Mouse (Mus musculus): ENCODE measurements around the gene Colec11.

Colec11 gene

DNA sequence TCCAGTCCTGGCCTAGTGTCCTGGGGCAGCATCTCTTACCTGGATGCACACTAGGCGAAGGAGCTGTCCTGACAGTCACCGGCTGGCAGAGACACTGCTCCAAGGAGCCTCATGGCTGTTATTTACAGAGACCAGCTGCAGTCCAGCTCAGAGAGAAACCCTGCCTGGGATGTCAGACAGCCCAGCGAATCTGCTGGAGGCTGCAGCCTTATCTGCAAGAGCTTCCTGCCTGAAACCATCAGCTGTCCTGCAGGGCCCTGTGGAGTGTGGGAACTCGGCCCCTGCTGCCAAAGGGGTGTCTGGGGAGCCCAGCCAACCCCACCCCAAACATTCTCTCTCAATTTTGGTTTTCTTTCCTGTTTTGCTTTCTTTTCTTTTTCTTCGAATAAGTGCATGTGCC, at the start of gene Colec11:
Gene Colec11 (minus strand): TSS at position 183 of the 400 bp plus-strand sequence.
- DNase-seq (ENCODE audit: extremely low read depth, insufficient read length, low spot score): no peak

DNA sequence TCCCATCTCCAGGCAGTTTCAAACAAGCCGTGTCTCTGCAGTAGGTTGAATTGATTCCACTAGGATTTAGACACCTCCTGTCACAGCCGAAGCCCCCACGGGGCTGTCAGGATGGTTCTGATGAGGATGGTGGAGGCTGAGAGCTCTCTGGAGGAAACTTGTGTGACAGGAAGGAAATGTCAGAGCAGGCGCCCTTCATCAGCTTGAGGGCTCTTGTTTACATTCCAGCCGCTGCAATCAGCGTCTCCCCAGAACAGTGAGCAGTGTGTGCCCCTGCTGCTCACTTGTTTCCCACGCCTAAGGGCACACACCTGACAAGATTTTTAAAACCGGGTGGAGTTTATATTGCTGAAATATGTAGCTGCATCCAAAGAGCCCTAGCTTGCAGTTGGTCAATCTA, 44.1 kb upstream of the Colec11 start:
- no peak for DNase-seq (ENCODE audit: extremely low read depth, insufficient read length, low spot score)

DNA sequence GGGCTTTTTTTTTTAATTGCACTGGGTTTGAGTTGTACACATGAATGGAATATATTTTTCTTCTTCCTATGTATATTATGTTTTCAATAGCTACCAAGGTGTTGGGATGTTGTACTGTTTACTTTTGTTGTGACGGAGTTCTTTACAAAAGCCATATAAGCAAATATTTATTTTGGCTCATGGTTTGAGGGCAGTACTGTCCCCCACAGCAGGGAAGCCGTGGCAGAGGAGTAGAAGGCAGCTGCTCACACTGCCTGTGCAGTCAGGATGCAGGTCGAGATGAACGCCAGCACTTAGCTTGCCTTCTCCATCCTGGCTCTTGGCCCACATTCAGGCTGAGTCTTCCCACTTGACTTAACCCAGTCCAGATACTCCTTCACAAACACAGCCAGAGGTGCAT, 43.6 kb upstream of the Colec11 start:
- DNase-seq (ENCODE audit: extremely low read depth, insufficient read length, low spot score): no peak

DNA sequence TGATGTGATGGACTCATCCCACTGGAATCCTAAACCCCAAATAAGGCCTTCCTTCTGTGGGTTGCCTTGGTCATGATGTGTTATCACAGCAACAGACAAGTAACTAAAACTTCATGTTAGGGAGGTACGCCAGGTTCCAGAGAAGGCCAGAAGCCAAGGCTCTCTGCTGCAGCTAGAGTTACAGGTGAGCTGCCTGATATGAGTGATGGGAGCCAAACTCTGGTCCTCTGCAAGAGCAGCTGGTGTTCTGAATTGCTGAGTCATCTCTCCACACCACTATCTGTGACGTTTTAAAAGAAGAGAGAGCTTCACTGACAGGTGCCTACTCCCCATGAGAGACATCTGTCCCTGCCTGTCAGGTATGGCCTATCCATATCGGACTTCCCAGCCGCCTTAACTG, 39.5 kb upstream of the Colec11 start:
- DNase-seq (ENCODE audit: extremely low read depth, insufficient read length, low spot score): no peak

DNA sequence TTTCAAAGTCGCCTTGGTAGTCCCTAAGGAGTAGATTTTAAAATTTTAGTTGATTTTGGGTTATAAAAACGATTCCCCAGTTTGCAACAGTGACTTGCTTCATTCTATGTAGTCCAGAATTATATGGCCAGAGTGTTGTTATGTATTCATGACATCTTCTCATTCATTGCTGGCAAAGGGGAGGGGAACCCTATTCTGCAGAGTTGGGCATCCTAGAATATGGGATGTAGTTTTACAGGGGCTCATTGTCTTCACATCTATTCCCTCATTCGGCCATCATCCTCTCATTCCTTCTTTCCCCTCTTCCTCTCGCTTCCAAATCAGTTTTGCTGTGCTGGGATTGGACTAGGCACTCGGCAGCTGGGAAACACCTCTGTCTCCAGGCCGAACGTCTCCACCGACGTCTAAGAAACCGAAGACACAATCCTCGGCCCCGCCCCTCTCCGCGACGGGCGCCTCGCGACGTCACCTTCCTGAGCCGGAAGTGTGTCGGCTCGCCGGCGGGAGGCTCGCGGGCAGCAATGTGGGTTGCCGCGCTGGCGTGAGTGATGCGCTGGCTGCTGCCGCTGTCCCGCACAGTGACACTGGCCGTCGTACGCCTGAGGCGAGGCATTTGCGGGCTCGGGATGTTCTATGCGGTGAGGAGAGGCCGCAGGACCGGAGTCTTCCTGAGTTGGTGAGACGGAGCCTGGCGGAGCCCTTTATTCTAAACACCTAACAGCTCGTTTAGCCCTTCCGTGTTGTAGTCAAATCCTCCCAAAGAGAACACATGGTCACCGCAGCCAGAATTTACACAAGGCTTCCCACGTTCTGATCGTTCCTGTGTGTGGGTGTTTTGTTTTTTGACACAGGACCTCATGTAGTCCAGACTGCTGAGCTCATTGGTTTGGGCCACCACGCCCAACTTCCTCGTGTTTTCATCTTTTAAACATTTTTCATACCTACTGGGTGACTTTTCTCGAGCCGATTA, 26.2 kb upstream of the Colec11 start, which contains the start of gene Rnaseh1:
Gene Rnaseh1 (plus strand): TSS at position 462 of the 970 bp plus-strand sequence.
- DNase-seq (ENCODE audit: extremely low read depth, insufficient read length, low spot score): peak; percentile 94

DNA sequence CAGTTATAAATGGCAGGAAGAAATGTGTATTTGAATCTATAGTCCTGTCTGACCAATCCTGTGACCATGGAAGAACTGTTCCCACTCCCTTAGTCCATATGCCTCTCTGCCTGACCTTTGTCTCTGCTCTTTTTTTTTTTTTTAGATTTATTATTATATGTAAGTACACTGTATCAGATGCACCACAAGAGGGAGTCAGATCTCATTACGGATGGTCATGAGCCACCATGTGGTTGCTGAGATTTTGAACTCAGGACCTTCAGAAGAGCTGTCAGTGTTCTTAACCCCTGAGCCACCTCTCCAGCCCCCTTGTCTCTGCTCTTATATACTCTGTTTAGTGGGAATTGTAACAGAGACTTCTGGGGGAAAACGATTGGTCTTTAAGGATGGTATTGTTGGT, 15.6 kb upstream of the Colec11 start:
- no peak for DNase-seq (ENCODE audit: extremely low read depth, insufficient read length, low spot score)

DNA sequence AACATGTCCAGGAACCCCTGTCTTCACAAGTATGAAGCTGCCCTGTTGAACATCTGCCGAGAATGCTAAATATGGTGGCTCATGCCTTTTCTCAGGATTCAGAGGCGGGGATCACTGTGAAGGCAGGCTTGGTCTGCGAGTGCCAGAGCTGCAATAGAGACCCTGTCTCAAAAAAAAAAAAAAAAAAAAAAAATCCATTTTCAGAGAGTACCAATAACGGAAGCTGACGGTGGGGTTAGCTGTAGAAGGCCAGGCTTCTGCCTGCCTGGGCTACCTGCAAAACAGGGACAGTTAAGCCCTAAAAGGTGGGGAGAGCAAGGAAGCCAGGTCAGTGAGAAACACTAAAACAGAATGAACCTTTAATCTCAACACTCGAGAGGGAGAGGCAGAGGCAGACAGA, 13.4 kb upstream of the Colec11 start:
- DNase-seq (ENCODE audit: extremely low read depth, insufficient read length, low spot score): no peak

DNA sequence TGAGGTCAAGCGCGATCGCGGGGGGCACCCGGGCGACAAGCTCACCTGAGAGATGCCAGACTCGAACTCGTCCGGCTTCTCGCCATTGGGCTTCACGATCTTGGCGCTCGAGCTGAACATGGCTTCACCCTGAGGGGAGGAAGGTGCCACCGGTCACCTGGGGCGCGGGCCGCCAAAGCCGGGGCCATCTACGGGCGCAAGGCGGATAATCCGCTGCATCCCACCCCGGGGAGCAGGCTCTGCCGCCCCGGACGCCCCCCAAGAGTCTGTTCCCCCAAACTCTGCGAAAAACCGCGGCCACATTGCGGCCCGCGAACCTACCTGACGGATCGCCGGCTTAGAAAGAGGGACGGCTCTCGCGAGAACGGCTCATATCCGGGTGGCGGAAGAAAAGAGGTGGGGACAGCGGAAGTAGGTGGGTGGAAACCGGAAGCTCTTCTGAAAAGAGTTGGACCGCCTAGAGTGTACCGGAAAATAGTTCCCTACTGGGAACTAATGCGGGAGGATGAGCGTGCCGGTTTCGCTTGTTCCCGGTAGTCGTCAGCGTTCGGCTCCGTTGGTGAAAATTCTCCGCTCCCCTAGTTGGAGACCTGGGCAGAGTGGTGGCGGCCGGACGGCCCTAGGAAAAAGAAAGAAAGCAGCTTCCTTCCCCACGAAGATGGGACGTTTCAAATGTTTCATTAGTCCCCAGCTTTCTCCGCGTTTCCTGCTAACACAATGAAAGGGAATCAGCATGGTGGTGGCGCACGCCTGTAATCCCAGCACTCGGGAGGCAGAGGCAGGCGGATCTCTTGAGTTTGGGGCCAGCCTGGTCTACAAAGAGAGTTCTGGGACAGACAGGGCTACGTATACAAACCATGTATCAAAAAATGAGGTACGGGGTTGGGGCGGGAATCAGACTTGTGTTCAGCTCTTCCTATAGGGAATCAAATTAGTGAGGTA, 12.6 kb upstream of the Colec11 start, which contains the start of gene Rps7:
Gene Rps7 (minus strand): TSS at position 419 of the 942 bp plus-strand sequence.
- DNase-seq (ENCODE audit: extremely low read depth, insufficient read length, low spot score): peak; percentile 82

DNA sequence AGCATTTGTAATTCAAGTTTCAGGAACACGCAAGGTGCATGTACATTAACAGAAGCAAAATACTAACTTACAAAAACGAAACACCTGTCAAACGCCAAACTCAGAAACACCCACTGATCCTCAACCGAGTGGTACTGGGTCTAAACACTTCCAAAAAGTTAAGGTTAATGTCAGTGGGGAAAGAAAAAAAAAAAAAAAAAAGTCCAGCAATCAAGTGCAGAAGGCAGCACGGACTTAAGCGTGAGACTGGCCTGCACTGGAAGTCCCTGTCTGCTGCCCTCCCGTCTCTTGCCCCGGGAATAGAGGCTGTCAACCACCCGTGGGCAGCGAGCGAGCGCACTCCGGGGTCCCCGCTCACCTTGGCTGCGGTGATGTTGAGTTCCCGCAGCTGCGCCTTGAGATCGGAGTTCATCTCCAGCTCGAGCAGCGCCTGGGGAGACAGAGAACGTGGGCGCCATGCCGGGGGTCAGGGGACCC, 11.9 kb upstream of the Colec11 start:
- DNase-seq (ENCODE audit: extremely low read depth, insufficient read length, low spot score): no peak

DNA sequence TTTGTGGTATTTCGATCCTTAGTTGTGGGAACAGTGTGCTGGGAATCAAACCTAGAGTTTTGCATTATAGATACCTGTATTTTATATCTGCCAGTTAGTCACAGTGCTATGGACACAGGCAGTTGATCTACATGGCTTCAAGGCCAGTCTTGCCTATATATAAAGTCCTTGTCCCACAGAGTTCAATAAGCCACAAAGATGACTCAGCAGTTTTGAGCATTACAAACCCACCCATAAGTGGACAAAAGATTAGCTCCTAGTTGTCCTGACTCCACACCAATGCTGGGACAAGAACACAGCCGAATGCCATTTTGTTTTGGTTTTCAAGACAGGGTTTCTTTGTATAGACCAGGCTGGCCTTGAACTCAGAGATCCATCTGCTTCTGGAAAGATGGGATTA, 5.3 kb upstream of the Colec11 start:
- no peak for DNase-seq (ENCODE audit: extremely low read depth, insufficient read length, low spot score)

DNA sequence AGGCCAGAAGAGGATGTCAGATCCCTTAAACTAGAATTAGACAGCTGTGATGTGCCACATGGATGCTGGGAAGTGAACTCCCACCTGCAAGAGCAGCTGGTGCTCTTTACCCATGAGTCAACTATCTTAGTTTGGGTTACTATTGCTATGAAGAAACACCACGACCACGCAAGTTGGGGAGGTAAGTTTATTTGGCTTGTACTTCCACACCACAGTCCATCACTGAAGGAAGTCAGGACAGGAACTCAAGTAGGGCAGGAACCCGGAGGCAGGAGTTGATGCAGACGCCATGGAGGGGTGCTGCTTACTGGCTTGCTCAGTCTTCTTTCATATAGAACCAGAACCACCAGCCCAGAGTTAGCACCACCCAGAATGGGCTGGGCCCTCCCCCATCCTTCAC, 3.9 kb upstream of the Colec11 start:
- no peak for DNase-seq (ENCODE audit: extremely low read depth, insufficient read length, low spot score)

DNA sequence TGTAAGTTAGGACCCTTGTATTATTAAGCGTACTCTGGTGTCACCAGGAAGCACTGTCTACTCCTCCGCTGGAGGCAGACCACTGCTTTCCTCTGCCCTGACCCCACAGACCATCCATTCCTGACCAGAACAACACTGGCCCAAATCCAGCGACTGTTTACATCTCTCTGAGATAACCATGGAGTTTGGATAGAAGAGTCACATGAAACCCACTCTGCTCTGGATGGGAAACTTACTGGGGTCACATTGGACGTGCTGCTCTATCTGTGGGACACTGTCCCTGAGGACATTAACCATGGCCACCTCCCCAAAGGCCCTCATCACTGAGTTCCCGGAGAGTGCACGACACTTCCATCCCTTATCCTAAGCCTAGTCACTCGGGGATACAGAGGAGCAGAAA, 2.2 kb upstream of the Colec11 start:
- DNase-seq (ENCODE audit: extremely low read depth, insufficient read length, low spot score): no peak

DNA sequence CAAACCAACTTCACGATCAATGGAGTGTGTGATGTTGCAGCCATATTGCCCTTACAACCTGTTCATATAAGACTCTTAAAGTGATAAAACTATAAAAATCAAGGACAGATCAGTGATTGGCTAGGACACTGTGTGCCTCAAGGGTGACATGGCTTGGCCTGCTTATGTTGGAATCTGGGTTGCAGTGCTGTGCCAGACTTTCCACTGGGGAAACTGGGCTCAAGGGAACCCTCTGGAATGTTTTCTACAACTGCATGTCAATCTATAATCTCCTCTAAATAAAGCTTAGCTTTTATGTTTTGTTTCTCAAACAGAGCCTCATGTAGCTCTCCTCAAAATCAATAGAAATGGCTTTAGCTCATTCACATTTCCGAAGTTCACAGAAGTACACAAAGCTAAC, 1.1 kb upstream of the Colec11 start:
- no peak for DNase-seq (ENCODE audit: extremely low read depth, insufficient read length, low spot score)

DNA sequence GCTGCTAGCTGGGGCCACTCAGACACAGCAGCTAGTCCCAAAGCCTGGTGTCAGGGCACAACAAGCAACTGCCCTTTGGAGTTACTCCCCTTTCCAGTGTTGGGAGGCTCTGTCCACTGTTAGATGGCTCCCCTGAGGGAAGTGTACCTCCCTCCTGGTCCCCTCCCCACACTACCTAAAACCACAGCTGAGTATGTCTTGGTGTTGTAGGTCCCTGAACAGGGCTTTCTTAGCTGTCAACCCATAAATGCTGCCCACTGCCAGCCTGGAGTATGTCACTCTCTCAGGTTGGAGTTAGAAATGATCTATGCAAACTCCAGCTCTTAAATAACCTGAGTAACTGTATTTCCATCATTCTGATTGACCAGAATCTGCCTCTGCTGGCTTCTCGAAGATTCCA, 536 bp downstream of the Colec11 start:
- DNase-seq (ENCODE audit: extremely low read depth, insufficient read length, low spot score): no peak

DNA sequence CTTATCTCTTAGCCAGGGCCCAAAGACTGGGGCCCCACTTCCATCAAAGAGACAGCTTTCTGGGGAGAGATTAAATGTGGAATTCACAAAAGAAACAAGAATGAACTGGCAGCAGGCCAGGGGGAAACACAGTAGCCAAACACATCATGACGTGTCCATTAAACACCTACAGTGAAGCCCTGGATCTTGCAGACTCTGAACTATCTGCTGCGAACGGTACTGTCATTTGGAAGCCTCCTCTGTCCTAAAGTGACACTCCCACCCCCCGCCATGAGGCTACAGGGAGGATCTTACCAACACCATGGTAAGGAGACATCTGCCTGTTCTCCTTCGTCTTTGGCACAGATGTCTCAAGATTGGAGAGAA, 1.0 kb downstream of the Colec11 start:
- DNase-seq (ENCODE audit: extremely low read depth, insufficient read length, low spot score): no peak

DNA sequence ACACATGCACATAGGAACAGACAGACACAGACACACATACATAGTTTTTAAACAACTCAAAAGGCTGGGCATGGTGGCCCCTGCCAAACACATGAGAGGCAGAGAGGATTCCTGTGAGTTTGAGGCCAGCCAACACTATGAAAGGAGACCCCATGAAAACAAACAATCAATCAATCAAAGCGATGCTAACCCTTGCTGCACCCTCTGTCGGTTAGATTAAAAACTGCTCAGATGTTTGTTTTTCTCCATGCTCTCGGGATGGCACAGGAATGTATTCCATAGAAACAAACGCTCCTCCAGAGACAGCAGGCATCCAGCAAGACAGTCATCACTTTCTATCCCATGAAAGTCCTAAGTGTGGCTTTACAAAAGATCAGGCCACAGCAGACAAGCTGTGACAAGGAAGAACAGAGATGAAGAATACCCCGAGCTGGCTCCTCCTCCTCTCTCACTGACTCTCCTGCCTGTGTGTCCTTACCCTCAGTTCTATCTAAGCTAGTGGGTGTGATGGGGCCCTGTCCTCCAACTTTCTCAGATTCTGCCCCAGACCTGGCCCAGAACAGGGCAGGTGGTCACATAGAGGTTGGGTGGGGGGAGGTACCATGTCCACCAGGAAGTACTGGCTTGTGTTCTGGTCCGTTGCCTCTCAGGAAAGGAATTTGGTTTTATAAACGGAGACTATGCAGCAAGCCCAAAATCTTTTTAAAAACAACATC, 1.6 kb downstream of the Colec11 start:
- no peak for DNase-seq (ENCODE audit: extremely low read depth, insufficient read length, low spot score)

DNA sequence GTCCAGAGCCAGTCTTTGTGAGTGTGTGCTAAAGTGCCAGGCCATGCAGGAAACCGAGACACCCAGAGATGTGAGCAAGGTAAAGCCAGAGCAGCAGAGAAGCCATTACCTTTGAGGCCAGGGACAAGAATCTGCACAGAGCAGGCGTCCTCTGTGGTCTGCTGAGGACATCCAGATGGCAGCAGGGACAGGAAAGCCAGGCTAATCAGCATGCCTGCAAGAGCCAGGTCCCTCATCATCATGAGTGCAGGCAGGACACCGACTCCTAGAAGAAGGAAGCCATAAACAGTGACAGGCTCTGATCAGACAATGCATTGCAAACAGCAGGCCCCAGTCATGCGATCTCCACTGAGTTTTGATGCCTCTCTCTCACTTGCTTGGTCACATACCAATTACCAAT, 5.9 kb downstream of the Colec11 start:
- no peak for DNase-seq (ENCODE audit: extremely low read depth, insufficient read length, low spot score)

DNA sequence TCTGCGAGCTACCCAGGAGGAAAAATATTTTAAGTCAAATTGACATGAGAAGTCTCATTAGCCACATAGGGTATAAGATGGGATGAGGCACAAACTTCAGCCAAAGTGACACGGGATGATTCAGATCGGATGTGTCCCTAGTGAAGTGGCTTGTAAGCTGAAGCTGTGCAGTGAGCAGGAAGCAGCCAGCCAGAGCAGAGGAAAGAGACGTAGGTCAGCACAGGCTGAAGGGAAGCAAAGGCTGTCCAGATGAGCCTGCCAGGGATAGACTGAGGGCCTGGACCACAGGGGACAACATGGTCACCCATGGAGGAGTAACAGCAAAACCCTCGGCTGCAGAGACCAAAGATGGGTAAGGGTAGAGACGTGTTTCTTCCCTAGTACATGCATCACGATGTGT, 8.8 kb downstream of the Colec11 start:
- no peak for DNase-seq (ENCODE audit: extremely low read depth, insufficient read length, low spot score)

DNA sequence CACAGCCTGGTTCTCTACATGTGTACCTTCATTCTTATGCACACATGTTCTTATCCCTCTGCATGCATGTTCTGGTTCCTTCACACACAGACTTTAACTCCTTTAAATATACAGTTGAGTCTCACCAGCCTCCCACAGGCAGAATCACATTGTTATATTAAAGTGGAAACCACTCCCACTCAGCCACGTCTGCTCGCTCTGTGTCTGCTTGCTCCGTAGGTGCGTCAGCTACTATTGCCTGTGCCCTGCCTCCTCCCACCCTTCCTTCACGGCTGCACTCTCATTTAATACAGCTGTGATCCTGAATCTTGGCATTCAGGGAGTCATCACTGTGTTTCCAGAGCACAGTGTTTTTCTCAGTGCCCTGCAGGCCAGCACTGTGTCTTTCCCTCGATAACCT, 10.8 kb downstream of the Colec11 start:
- DNase-seq (ENCODE audit: extremely low read depth, insufficient read length, low spot score): no peak

DNA sequence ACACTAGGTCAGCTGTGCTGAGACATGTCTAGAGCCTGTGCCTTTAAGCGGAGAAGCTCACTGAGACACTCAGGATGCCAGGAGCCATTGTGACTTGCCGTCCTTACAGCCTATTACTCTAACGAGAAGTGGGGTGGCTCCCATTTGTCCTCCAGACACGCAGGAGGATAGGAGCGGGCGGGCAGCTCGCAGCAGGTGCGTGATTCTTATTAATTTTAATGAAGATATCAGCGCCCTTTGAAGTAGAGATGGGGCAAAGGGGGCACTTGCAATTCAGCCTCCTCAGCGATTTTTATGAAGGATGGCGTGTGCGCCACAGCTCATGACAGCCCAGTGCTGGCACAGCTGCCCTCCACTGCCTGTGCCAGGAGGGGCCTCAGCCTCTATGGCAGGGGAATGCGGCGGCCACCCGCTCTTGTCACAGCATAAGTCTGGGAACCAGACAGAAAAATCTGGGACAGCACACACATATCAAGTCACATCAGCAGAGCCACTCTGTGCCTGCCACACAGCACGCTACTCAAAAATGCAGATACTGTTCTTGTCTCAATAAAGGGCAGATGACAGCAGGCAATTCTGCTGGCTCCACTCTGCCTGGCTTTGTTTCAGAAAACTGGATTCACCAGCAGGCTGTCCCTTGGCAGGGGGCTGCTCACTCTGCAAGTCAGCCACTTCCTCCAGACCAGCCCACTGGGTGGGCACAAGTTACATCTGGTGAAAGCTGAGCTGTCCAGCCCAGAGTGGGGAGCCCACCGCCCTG, 15.5 kb downstream of the Colec11 start:
- no peak for DNase-seq (ENCODE audit: extremely low read depth, insufficient read length, low spot score)

All from 3134 (cell line).